Mouse (Mus musculus) thymus, adult 2 months (tissue): Measurements from ENCODE around the gene Tgfbr2.

Experiments
- CTCF ChIP-seq: fragments of 200-500 bp; IDR thresholded peaks from 2 replicates; pipeline ENCODE4 v1.5.1; 2012; ENCODE audit warnings: mild to moderate bottlenecking, control low read depth, low read length, moderate library complexity, borderline replicate concordance; ENCODE audit not compliant: control insufficient read depth, poor library complexity, insufficient read depth; ENCODE audit errors: extremely low read depth
- POLR2A ChIP-seq: fragments of 200-500 bp; IDR thresholded peaks from 2 replicates; pipeline ENCODE4 v1.6.1; 2012; ENCODE audit warnings: mild to moderate bottlenecking, low read length, control low read depth, moderate library complexity; ENCODE audit not compliant: control insufficient read depth, poor library complexity, insufficient read depth; ENCODE audit errors: extremely low read depth

GRCm38 (mm10) chr9:116108729-116109128 lies 66.4 kb downstream of the Tgfbr2 start:
- TF ChIP-seq CTCF (no peak), POLR2A (no peak)
